Mouse (Mus musculus) MN1 (cell line): ENCODE data around the gene Laptm4a.

Experiments
- DNase-seq: peaks from one replicate; pipeline ENCODE4 v3.0.0-alpha.2; 2016; ENCODE audit warnings: low spot score

Gene Laptm4a

GRCm38 (mm10) chr12:8921394-8922368 is at the start of gene Laptm4a:
Gene Laptm4a, plus strand, starts transcription at chr12:8921664.
- peak; percentile 99 for DNase-seq

GRCm38 (mm10) chr12:8875583-8875982 is 45.9 kb upstream of the Laptm4a start:
- peak; percentile 30 for DNase-seq

GRCm38 (mm10) chr12:8876865-8877264 is 44.6 kb upstream of the Laptm4a start:
- no peak for DNase-seq

- no peak for DNase-seq
These were observed 44.1 kb upstream of the Laptm4a start for GRCm38 (mm10) chr12:8877413-8877812.

- no peak for DNase-seq
These were observed 42.7 kb upstream of the Laptm4a start for GRCm38 (mm10) chr12:8878752-8879151.

GRCm38 (mm10) chr12:8879389-8879788 is 42.1 kb upstream of the Laptm4a start:
- DNase-seq, result no peak

- DNase-seq, result peak; percentile 24
These were observed 39.7 kb upstream of the Laptm4a start for GRCm38 (mm10) chr12:8881736-8882135.

- no peak for DNase-seq
These were observed 39.1 kb upstream of the Laptm4a start for GRCm38 (mm10) chr12:8882376-8882775.

GRCm38 (mm10) chr12:8884426-8885145 is 36.9 kb upstream of the Laptm4a start:
- DNase-seq, result peak; percentile 54

GRCm38 (mm10) chr12:8885146-8885543 is 36.3 kb upstream of the Laptm4a start:
- no peak for DNase-seq

GRCm38 (mm10) chr12:8885950-8886349 is 35.5 kb upstream of the Laptm4a start:
- no peak for DNase-seq

- DNase-seq, result no peak
These were observed 33.0 kb upstream of the Laptm4a start for GRCm38 (mm10) chr12:8888445-8888844.

GRCm38 (mm10) chr12:8889117-8889665 is 32.3 kb upstream of the Laptm4a start:
- DNase-seq, result peak; percentile 79

- no peak for DNase-seq
These were observed 28.5 kb upstream of the Laptm4a start for GRCm38 (mm10) chr12:8892876-8893532.

GRCm38 (mm10) chr12:8897140-8897539 is 24.3 kb upstream of the Laptm4a start:
- no peak for DNase-seq

- DNase-seq, result no peak
These were observed 22.3 kb upstream of the Laptm4a start for GRCm38 (mm10) chr12:8898879-8899785.

- no peak for DNase-seq
These were observed 21.3 kb upstream of the Laptm4a start for GRCm38 (mm10) chr12:8900107-8900698.

GRCm38 (mm10) chr12:8900919-8901663 is 20.4 kb upstream of the Laptm4a start:
- DNase-seq, result no peak

GRCm38 (mm10) chr12:8901934-8902333 is 19.5 kb upstream of the Laptm4a start:
- no peak for DNase-seq

GRCm38 (mm10) chr12:8902479-8902878 is 19.0 kb upstream of the Laptm4a start:
- no peak for DNase-seq
